Mouse (Mus musculus): ENCODE data around the gene Srd5a3. TPM values are rescaled to one million over a fixed set of nuclear protein-coding genes. Genes with fewer than 3 reads are reported as not detected.

The Srd5a3 gene
- total and polyA plus RNA-seq, 2 experiments from 2014 or later: 23.7 to 26.9 TPM

GRCm38 (mm10) chr5:76190609-76191008 is 50.5 kb downstream of the Srd5a3 start:
- H3K4me2 ChIP-seq (ENCODE audit: low read depth, low read length): no peak overlapping the region
- WGBS: 82% methylated on average over 4 of the region's 4 CpGs
- H3K4me3 ChIP-seq (ENCODE audit: low read depth, low read length): no peak overlapping the region
- no peaks in the 10 kb centered on the region for H3K27me3 ChIP-seq (ENCODE audit: control insufficient read depth, insufficient read depth, low read length)
- TF ChIP-seq CTCF (IDR thresholded peaks at IDR 0.05; ENCODE audit: low read depth): no peak
- H3K36me3 ChIP-seq (replicated peaks; ENCODE audit: control insufficient read depth, insufficient read depth, low read length): no peaks in the 10 kb centered on the region
- H3K9ac ChIP-seq (replicated peaks; ENCODE audit: low read depth, low read length): no peak overlapping the region
- no peak for DNase-seq (ENCODE audit: low spot score)
- no peak for ATAC-seq (ENCODE audit: insufficient read depth, low read depth)
- no peak overlapping the region for H3K27ac ChIP-seq (ENCODE audit: low read depth)
- peaks cover 26% of the 10 kb centered on the region for H3K4me1 ChIP-seq (ENCODE audit: control insufficient read depth, insufficient read depth)
- H3K9me3 ChIP-seq (replicated peaks; ENCODE audit: control insufficient read depth, low read length): no peaks in the 10 kb centered on the region

- Histone ChIP-seq H3K4me2 (ENCODE audit: low read depth, low read length) (no peak overlapping the region), H3K9ac (replicated peaks; ENCODE audit: low read depth, low read length) (no peak overlapping the region), H3K27me3 (ENCODE audit: control insufficient read depth, insufficient read depth, low read length) (no peaks in the 10 kb centered on the region), H3K27ac (ENCODE audit: low read depth) (no peak overlapping the region), H3K9me3 (replicated peaks; ENCODE audit: control insufficient read depth, low read length) (no peaks in the 10 kb centered on the region), H3K36me3 (replicated peaks; ENCODE audit: control insufficient read depth, insufficient read depth, low read length) (0 out of 2 replicates have a peak, but pooled peaks cover 4% of the 10 kb centered on the region), H3K4me3 (ENCODE audit: low read depth, low read length) (no peak overlapping the region), H3K4me1 (ENCODE audit: control insufficient read depth, insufficient read depth) (peaks cover 16% of the 10 kb centered on the region)
- no peak for ATAC-seq (ENCODE audit: insufficient read depth, low read depth)
- no peak for DNase-seq (ENCODE audit: low spot score)
- TF ChIP-seq CTCF (IDR thresholded peaks at IDR 0.05; ENCODE audit: low read depth): no peak
- no peak for TF ChIP-seq EP300 (IDR thresholded peaks at IDR 0.05; ENCODE audit: low read depth)
These were observed 53.0 kb downstream of the Srd5a3 start for GRCm38 (mm10) chr5:76193075-76193474.

- peak; percentile 14 for DNase-seq (ENCODE audit: low spot score)
- Histone ChIP-seq H3K4me1 (ENCODE audit: control insufficient read depth, insufficient read depth) (peaks cover 16% of the 10 kb centered on the region), H3K9me3 (replicated peaks; ENCODE audit: control insufficient read depth, low read length) (no peaks in the 10 kb centered on the region), H3K27me3 (ENCODE audit: control insufficient read depth, insufficient read depth, low read length) (no peaks in the 10 kb centered on the region), H3K4me3 (ENCODE audit: low read depth, low read length) (no peak overlapping the region), H3K27ac (ENCODE audit: low read depth) (peak overlapping the region; percentile 35; the same call in 1 of the 2 replicates), H3K9ac (replicated peaks; ENCODE audit: low read depth, low read length) (no peak overlapping the region), H3K36me3 (replicated peaks; ENCODE audit: control insufficient read depth, insufficient read depth, low read length) (peaks cover 7% of the 10 kb centered on the region; the same call in 1 of the 2 replicates), H3K4me2 (ENCODE audit: low read depth, low read length) (0 out of 2 replicates have a peak overlapping the region, but pooled peaks have one; percentile 15)
- WGBS: 34% methylated on average over 6 of the region's 6 CpGs
- no peak for ATAC-seq (ENCODE audit: insufficient read depth, low read depth)
- TF ChIP-seq CTCF (IDR thresholded peaks at IDR 0.05; ENCODE audit: low read depth) (no peak), EP300 (IDR thresholded peaks at IDR 0.05; ENCODE audit: low read depth) (no peak)
These were observed 54.4 kb downstream of the Srd5a3 start for GRCm38 (mm10) chr5:76194377-76194945.

- Histone ChIP-seq H3K4me1 (ENCODE audit: control insufficient read depth, insufficient read depth) (no peaks in the 10 kb centered on the region), H3K9ac (replicated peaks; ENCODE audit: low read depth, low read length) (no peak overlapping the region), H3K27me3 (ENCODE audit: control insufficient read depth, insufficient read depth, low read length) (no peaks in the 10 kb centered on the region), H3K4me3 (ENCODE audit: low read depth, low read length) (no peak overlapping the region), H3K36me3 (replicated peaks; ENCODE audit: control insufficient read depth, insufficient read depth, low read length) (peaks cover 44% of the 10 kb centered on the region), H3K27ac (ENCODE audit: low read depth) (no peak overlapping the region), H3K9me3 (replicated peaks; ENCODE audit: control insufficient read depth, low read length) (no peaks in the 10 kb centered on the region), H3K4me2 (ENCODE audit: low read depth, low read length) (no peak overlapping the region)
- ATAC-seq (ENCODE audit: insufficient read depth, low read depth) (no peak), DNase-seq (ENCODE audit: low spot score) (no peak)
- no peak for TF ChIP-seq EP300 (IDR thresholded peaks at IDR 0.05; ENCODE audit: low read depth)
- TF ChIP-seq CTCF (IDR thresholded peaks at IDR 0.05; ENCODE audit: low read depth): no peak
- 87% methylated on average over 13 of the region's 13 CpGs for WGBS
These were observed 59.3 kb downstream of the Srd5a3 start for GRCm38 (mm10) chr5:76199346-76199745.

- Histone ChIP-seq H3K9ac (replicated peaks; ENCODE audit: low read depth, low read length) (no peak overlapping the region), H3K27me3 (ENCODE audit: control insufficient read depth, insufficient read depth, low read length) (no peaks in the 10 kb centered on the region), H3K4me3 (ENCODE audit: low read depth, low read length) (no peak overlapping the region), H3K27ac (ENCODE audit: low read depth) (no peak overlapping the region), H3K4me2 (ENCODE audit: low read depth, low read length) (no peak overlapping the region), H3K4me1 (ENCODE audit: control insufficient read depth, insufficient read depth) (no peaks in the 10 kb centered on the region), H3K36me3 (replicated peaks; ENCODE audit: control insufficient read depth, insufficient read depth, low read length) (peaks cover 75% of the 10 kb centered on the region), H3K9me3 (replicated peaks; ENCODE audit: control insufficient read depth, low read length) (no peaks in the 10 kb centered on the region)
- DNase-seq (ENCODE audit: low spot score): peak; percentile 26
- no peak for ATAC-seq (ENCODE audit: insufficient read depth, low read depth)
- WGBS: 58% methylated on average over 3 of the region's 3 CpGs
- TF ChIP-seq CTCF (IDR thresholded peaks at IDR 0.05; ENCODE audit: low read depth): no peak
- TF ChIP-seq EP300 (IDR thresholded peaks at IDR 0.05; ENCODE audit: low read depth): no peak
These were observed 63.1 kb downstream of the Srd5a3 start for GRCm38 (mm10) chr5:76203171-76203570.

Other genes starting within 250 kb of the Srd5a3 start
- gene Kdr, start 161.8 kb upstream of the Srd5a3 start, total RNA-seq (2014; rRNA removed; ENCODE audit: low replicate concordance): 50.9 and 60.1 TPM in 2 replicates
- 27.4 and 30.8 TPM in 2 replicates for gene Kdr, start 161.8 kb upstream of the Srd5a3 start, polyA plus RNA-seq (2015; fragmentation: Nextera tagmentation; extraction: Ambion mirVana)
- 81.9 and 108 TPM in 2 replicates for gene Tmem165, start 43.6 kb downstream of the Srd5a3 start, total RNA-seq (2014; rRNA removed; ENCODE audit: low replicate concordance)
- 46.4 and 48.9 TPM in 2 replicates for gene Tmem165, start 43.6 kb downstream of the Srd5a3 start, polyA plus RNA-seq (2015; fragmentation: Nextera tagmentation; extraction: Ambion mirVana)
- gene Clock, start 164.5 kb downstream of the Srd5a3 start, total RNA-seq (2014; rRNA removed; ENCODE audit: low replicate concordance): 25.0 and 29.3 TPM in 2 replicates
- gene Clock, start 164.5 kb downstream of the Srd5a3 start, polyA plus RNA-seq (2015; fragmentation: Nextera tagmentation; extraction: Ambion mirVana): 6.2 and 8.2 TPM in 2 replicates
- gene Pdcl2, start 190.9 kb downstream of the Srd5a3 start, total RNA-seq (2014; rRNA removed; ENCODE audit: low replicate concordance): not detected in 2 replicates
- not detected in 2 replicates for gene Pdcl2, start 190.9 kb downstream of the Srd5a3 start, polyA plus RNA-seq (2015; fragmentation: Nextera tagmentation; extraction: Ambion mirVana)
- gene Nmu, start 223.5 kb downstream of the Srd5a3 start, total RNA-seq (2014; rRNA removed; ENCODE audit: low replicate concordance): not detected in 2 replicates
- not detected in 2 replicates for gene Nmu, start 223.5 kb downstream of the Srd5a3 start, polyA plus RNA-seq (2015; fragmentation: Nextera tagmentation; extraction: Ambion mirVana)

All from heart, postnatal 0 days (tissue).